Comparison of ENCODE assay signal across 36 mouse cellular contexts in the genomic region with DNA sequence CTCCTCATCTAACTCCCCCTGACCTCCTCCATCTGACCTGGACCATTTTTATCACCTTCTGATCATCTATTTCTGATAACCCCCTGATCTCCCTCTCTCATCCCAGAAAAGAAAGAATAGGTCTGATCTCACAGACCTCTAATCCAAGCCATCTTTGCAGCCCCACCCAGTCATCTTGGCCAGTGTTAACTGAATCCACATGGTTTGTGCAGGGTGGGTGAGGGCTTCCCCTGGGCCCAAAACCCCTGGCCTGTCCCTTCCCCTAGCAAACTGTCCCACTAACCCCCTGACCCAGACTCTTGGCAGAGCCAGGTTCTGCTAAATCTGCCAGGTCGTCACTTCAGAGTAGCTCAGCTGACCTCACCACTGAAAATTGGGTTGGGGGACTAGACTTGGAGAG. TPM values are rescaled to one million over a fixed set of nuclear protein-coding genes. Genes with fewer than 3 reads are reported as not detected.
"Had no signal": no experiment of that assay in that cellular context is flagged by ENCODE, and none has a peak within 500 bp of the region (broad histone marks: within the 10 kb centered on the region; RNA-seq: fewer than 3 reads in every experiment).

No protein-coding gene starts in this region.

- H3K36me3 ChIP-seq: heart, embryonic 10.5 days; heart, embryonic 12.5 days; hindbrain, embryonic 13.5 days; hindbrain, embryonic 15.5 days; kidney, embryonic 15.5 days; limb, embryonic 10.5 days; limb, embryonic 12.5 days; liver, embryonic 13.5 days; liver, embryonic 15.5 days had no signal

- DNase-seq: gastrocnemius, postnatal 10 days; kidney, adult 11 months; kidney, adult 2 months; kidney, adult 9 months; kidney, postnatal 14 days; kidney, postnatal 4 days; liver; liver, embryonic 13.5 days had no signal

- H3K27ac ChIP-seq: heart, embryonic 10.5 days; hindbrain, embryonic 13.5 days; hindbrain, embryonic 15.5 days; hindbrain, postnatal 0 days; kidney, embryonic 15.5 days; kidney, postnatal 0 days; layer of hippocampus, adult 2 months; left cerebral cortex, adult 2 months; limb, embryonic 10.5 days; limb, embryonic 12.5 days; liver, embryonic 13.5 days; liver, embryonic 15.5 days had no signal

- H3K9ac ChIP-seq: heart, embryonic 12.5 days; hindbrain, embryonic 13.5 days; hindbrain, embryonic 15.5 days; kidney, embryonic 15.5 days; limb, embryonic 12.5 days; liver, embryonic 13.5 days; liver, embryonic 15.5 days had no signal

- H3K4me3 ChIP-seq: heart, embryonic 10.5 days; heart, embryonic 12.5 days; hindbrain, embryonic 13.5 days; hindbrain, embryonic 15.5 days; kidney, embryonic 15.5 days; layer of hippocampus, adult 2 months; left cerebral cortex, adult 2 months; limb, embryonic 10.5 days; limb, embryonic 12.5 days; liver, embryonic 13.5 days; liver, embryonic 15.5 days had no signal

RNA-seq across cellular contexts. Expression of gene Col5a3, which starts 4.1 kb away (rescaled TPM):
- total RNA-seq: hematopoietic stem cell, adult 5-6 weeks had no signal

RNA-seq across cellular contexts. Expression of gene Rdh8, which starts 7.5 kb away (rescaled TPM):
- total RNA-seq: gastrocnemius, postnatal 10 days; heart, adult 8-10 months; heart, postnatal 10 days; heart, postnatal 25 days; hematopoietic stem cell, adult 5-6 weeks; hindbrain, postnatal 0 days; layer of hippocampus, adult 2 months; layer of hippocampus, postnatal 10 days; layer of hippocampus, postnatal 25 days; left cerebral cortex, adult 2 months; left cerebral cortex, postnatal 14 days; left cerebral cortex, postnatal 36 days had no signal
- polyA plus RNA-seq: gonadal fat pad, adult 2 months; heart, embryonic 10.5 days; heart, embryonic 12.5 days; heart, embryonic 14.5 days; heart, embryonic 16.5 days; hindbrain, embryonic 11.5 days; hindbrain, embryonic 13.5 days; hindbrain, embryonic 15.5 days; hindbrain, postnatal 0 days; intestine, embryonic 14.5 days; intestine, embryonic 16.5 days; kidney, adult 2 months; kidney, embryonic 15.5 days; kidney, postnatal 0 days; limb, embryonic 10.5 days; limb, embryonic 12.5 days; limb, embryonic 14.5 days; liver, embryonic 11.5 days; liver, embryonic 13.5 days; liver, embryonic 15.5 days had no signal
